Mouse (Mus musculus) cerebellum, adult 2 months (tissue): Measurements from ENCODE around the gene Pcsk4.

Experiments used
- CTCF ChIP-seq: fragments of 200-500 bp; IDR thresholded peaks from 2 replicates; pipeline ENCODE4 v1.5.1; 2011; ENCODE audit warnings: low read depth, mild to moderate bottlenecking, control low read depth, low read length, moderate library complexity, borderline replicate concordance; ENCODE audit not compliant: insufficient read depth
- POLR2A ChIP-seq: fragments of 200-500 bp; IDR thresholded peaks from 2 replicates; pipeline ENCODE4 v1.6.1; 2011; ENCODE audit warnings: low read length, control low read depth, borderline replicate concordance; ENCODE audit not compliant: insufficient read depth

DNA sequence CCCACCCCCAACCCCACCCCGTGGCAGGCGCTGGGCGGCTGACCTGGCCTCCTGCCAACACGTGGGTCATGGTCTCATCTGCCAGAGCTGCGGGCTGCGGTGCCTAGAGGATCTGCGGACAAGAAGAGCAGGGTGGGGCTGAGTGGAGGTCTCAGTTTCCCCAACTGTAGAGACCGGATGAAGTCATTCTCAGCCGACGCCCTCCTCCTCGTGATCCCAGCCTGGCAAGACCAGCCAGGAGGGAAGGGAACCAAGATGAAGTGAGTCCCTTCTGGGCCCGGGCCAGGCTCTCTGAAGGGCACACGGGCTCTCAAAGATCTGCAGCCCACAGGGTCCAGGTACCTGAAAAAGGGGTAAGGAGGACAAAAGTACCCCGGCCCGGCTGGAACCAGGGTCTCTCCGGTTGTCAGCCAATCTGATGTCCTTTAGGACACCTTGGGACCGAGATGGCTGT is 18.2 kb upstream of the Pcsk4 start:
- TF ChIP-seq POLR2A (no peak), CTCF (no peak)
